Mouse (Mus musculus) MEL (cell line): ENCODE data around the gene Wnk4. TPM values are rescaled to one million over a fixed set of nuclear protein-coding genes. Genes with fewer than 3 reads are reported as not detected.

ENCODE experiments used
- DNase-seq: peaks from one replicate; pipeline ENCODE4 v3.0.0; 2011; ENCODE audit warnings: low read depth, low spot score
- H3K27ac ChIP-seq: 2 replicates; pipeline ENCODE4 v1.5.1; 2012; ENCODE audit warnings: low read depth, mild to moderate bottlenecking, control low read depth, low read length, moderate library complexity; ENCODE audit not compliant: control insufficient read depth
- H3K27me3 ChIP-seq, 2 experiments: fragments of 150-350 bp in 1 of 2; sonication (generic) in 1 of 2; 2 replicates each; pipeline ENCODE4 v1.6.1; 2012; ENCODE audit warnings: low read length in 2 of 2, mild to moderate bottlenecking in 2 of 2, improper control_type of control experiment in 1 of 2, moderate library complexity in 1 of 2; ENCODE audit not compliant: insufficient read depth in 2 of 2, control insufficient read depth in 1 of 2
- H3K36me3 ChIP-seq, 2 experiments: 2 replicates each; pipeline ENCODE4 v1.6.1; 2012 to 2014; ENCODE audit warnings: low read length in 2 of 2, improper control_type of control experiment in 1 of 2, inconsistent platforms in 1 of 2, mild to moderate bottlenecking in 1 of 2; ENCODE audit not compliant: insufficient read depth in 2 of 2, control insufficient read depth in 1 of 2
- H3K4me1 ChIP-seq, 2 experiments: fragments of 150-350 bp in 1 of 2; sonication (generic) in 1 of 2; 2 replicates each; pipeline ENCODE4 v1.6.1; 2012; ENCODE audit warnings: low read length in 2 of 2, improper control_type of control experiment in 1 of 2, mild to moderate bottlenecking in 1 of 2; ENCODE audit not compliant: insufficient read depth in 2 of 2, control insufficient read depth in 1 of 2
- H3K4me3 ChIP-seq, 2 experiments: fragments of 150-350 bp in 1 of 2; sonication (generic) in 1 of 2; 2 replicates each; pipeline ENCODE4 v1.5.1; 2012; ENCODE audit warnings: low read depth in 2 of 2, low read length in 2 of 2, mild to moderate bottlenecking in 2 of 2, moderate library complexity in 2 of 2, control low read depth in 1 of 2, improper control_type of control experiment in 1 of 2; ENCODE audit not compliant: control insufficient read depth in 1 of 2, insufficient read depth in 1 of 2
- H3K79me2 ChIP-seq: 2 replicates; pipeline ENCODE4 v1.6.1; 2012; ENCODE audit warnings: mild to moderate bottlenecking, low read length, moderate library complexity; ENCODE audit not compliant: control insufficient read depth, poor library complexity, insufficient read depth
- H3K9ac ChIP-seq: 2 replicates; pipeline ENCODE4 v1.6.1; 2012; ENCODE audit warnings: low read depth, mild to moderate bottlenecking, control low read depth, low read length, moderate library complexity; ENCODE audit not compliant: control insufficient read depth, poor library complexity, severe bottlenecking
- H3K9me3 ChIP-seq: fragments of 150-350 bp; sonication (generic); replicated peaks from 2 replicates; pipeline ENCODE4 v1.6.1; 2012; ENCODE audit warnings: mild to moderate bottlenecking, low read length, improper control_type of control experiment, moderate library complexity; ENCODE audit not compliant: insufficient read depth
- POLR2A ChIP-seq, 2 experiments: IDR thresholded peaks; 2 replicates each; pipeline ENCODE4 v1.6.1; 2011 to 2012; ENCODE audit warnings: low read length in 2 of 2, mild to moderate bottlenecking in 2 of 2, control low read depth in 1 of 2, improper control_type of control experiment in 1 of 2, low read depth in 1 of 2, moderate library complexity in 1 of 2; ENCODE audit not compliant: control insufficient read depth in 1 of 2, insufficient read depth in 1 of 2, poor library complexity in 1 of 2
- POLR2AphosphoS2 ChIP-seq: IDR thresholded peaks from 2 replicates; pipeline ENCODE4 v1.6.1; 2011; ENCODE audit warnings: low read length, improper control_type of control experiment
- POLR2AphosphoS5 ChIP-seq: IDR thresholded peaks from 2 replicates; pipeline ENCODE4 v1.6.1; 2012; ENCODE audit warnings: low read depth, borderline replicate concordance, mild to moderate bottlenecking, inconsistent platforms, low read length, moderate library complexity, mixed read lengths
- USF1 ChIP-seq: IDR thresholded peaks from 2 replicates; pipeline ENCODE4 v1.6.1; 2014; ENCODE audit warnings: low read depth, mild to moderate bottlenecking, inconsistent platforms, low read length, improper control_type of control experiment, moderate library complexity
- polyA plus RNA-seq, 2 experiments: library from polyadenylated mRNA; stranded (reverse) in 1 of 2; unstranded in 1 of 2; fragments of >175 nt in 1 of 2; fragments of >200 nt in 1 of 2; gene quantifications; 2 replicates each; pipeline versions ENCODE4 v1.2.1 to v1.2.4; 2012; ENCODE audit warnings: low replicate concordance in 2 of 2, low read depth in 1 of 2; ENCODE audit not compliant: insufficient read length in 2 of 2, insufficient read depth in 1 of 2, missing spikeins in 1 of 2
- total RNA-seq: library from RNA; depleted of rRNA; stranded (reverse); fragments of 300-350 nt; gene quantifications from 2 replicates; pipeline ENCODE4 v1.2.3, GENCODE M21; 2012; rRNA removed

Gene Wnk4
- total and polyA plus RNA-seq, 3 experiments = 0.92 to 3.4 TPM; not detected in 1

- Histone ChIP-seq H3K36me3 (peaks cover 0 to 12% of the 10 kb centered on the region in 2 experiments; a peak in 2 of 4 replicates), H3K27me3 (no peaks in the 10 kb centered on the region), H3K9me3 (no peaks in the 10 kb centered on the region), H3K4me3 (no peak overlapping the region), H3K27ac (no peak overlapping the region), H3K9ac (no peak overlapping the region), H3K79me2 (no peaks in the 10 kb centered on the region)
- no peak for DNase-seq
- TF ChIP-seq POLR2A (IDR thresholded peaks at IDR 0.05; ENCODE audit: control insufficient read depth in 1 of 2, insufficient read depth in 1 of 2, low read depth in 1 of 2, low read length in 2 of 2, poor library complexity in 1 of 2) = peak in 1 of 2 experiments; percentile 28; a peak in 1 of 4 replicates
- 0 out of 2 replicates have a peak, but pooled peaks have one; percentile 35 for TF ChIP-seq POLR2AphosphoS5
- TF ChIP-seq USF1 = no peak
- TF ChIP-seq POLR2AphosphoS2 = peak; percentile 52; the same call in 1 of the 2 replicates
- TF ChIP-seq, all 39 proteins: peak for 3
- H3K4me1 ChIP-seq = no peaks in the 10 kb centered on the region
These were observed 65.8 kb downstream of the Wnk4 start for GRCm38 (mm10) chr11:101326147-101326546.

Other genes with a start within 250 kb of the Wnk4 start
- 1.1 and 1.5 TPM in 2 replicates for gene Naglu, start 190.6 kb upstream of the Wnk4 start, total RNA-seq
- gene Naglu, start 190.6 kb upstream of the Wnk4 start, polyA plus RNA-seq = 1 to 10 TPM in 1 of 2 experiments, not detected in 1; 3.1 TPM
- gene Hsd17b1, start 182.2 kb upstream of the Wnk4 start, total RNA-seq = not detected in 2 replicates
- gene Hsd17b1, start 182.2 kb upstream of the Wnk4 start, polyA plus RNA-seq = not detected
- gene Coasy, start 178.0 kb upstream of the Wnk4 start, total RNA-seq = 34.8 and 42.9 TPM in 2 replicates
- gene Coasy, start 178.0 kb upstream of the Wnk4 start, polyA plus RNA-seq = 10 to 100 TPM in 1 of 2 experiments, not detected in 1; 44.2 TPM
- gene Mlx, start 173.3 kb upstream of the Wnk4 start, total RNA-seq = 70.8 and 75.9 TPM in 2 replicates
- 10 to 100 TPM in 1 of 2 experiments, not detected in 1; 57.5 TPM for gene Mlx, start 173.3 kb upstream of the Wnk4 start, polyA plus RNA-seq
- gene Psmc3ip, start 165.1 kb upstream of the Wnk4 start, total RNA-seq = 9.1 and 14.5 TPM in 2 replicates
- 1 to 10 TPM in 1 of 2 experiments, not detected in 1; 8.2 TPM for gene Psmc3ip, start 165.1 kb upstream of the Wnk4 start, polyA plus RNA-seq
- 17.0 and 24.6 TPM in 2 replicates for gene Retreg3, start 140.7 kb upstream of the Wnk4 start, total RNA-seq
- 10 to 100 TPM in 1 of 2 experiments, not detected in 1; 23.4 TPM for gene Retreg3, start 140.7 kb upstream of the Wnk4 start, polyA plus RNA-seq
- 60.0 and 68.1 TPM in 2 replicates for gene Tubg1, start 140.6 kb upstream of the Wnk4 start, total RNA-seq
- gene Tubg1, start 140.6 kb upstream of the Wnk4 start, polyA plus RNA-seq = 100 to 1,000 TPM; 125 to 183 TPM
- gene Tubg2, start 104.7 kb upstream of the Wnk4 start, total RNA-seq = not detected in 2 replicates
- gene Tubg2, start 104.7 kb upstream of the Wnk4 start, polyA plus RNA-seq = not detected
- gene Cntnap1, start 90.0 kb upstream of the Wnk4 start, total RNA-seq = not detected in 2 replicates
- under 1 TPM in 1 of 2 experiments, not detected in 1; 0.01 TPM for gene Cntnap1, start 90.0 kb upstream of the Wnk4 start, polyA plus RNA-seq
- gene Plekhh3, start 89.2 kb upstream of the Wnk4 start, total RNA-seq = 0.81 and 1.4 TPM in 2 replicates
- 1 to 10 TPM in 1 of 2 experiments, not detected in 1; 1.5 TPM for gene Plekhh3, start 89.2 kb upstream of the Wnk4 start, polyA plus RNA-seq
- gene Ccr10, start 85.1 kb upstream of the Wnk4 start, total RNA-seq = not detected in 2 replicates
- gene Ccr10, start 85.1 kb upstream of the Wnk4 start, polyA plus RNA-seq = not detected
- gene Ezh1, start 34.1 kb upstream of the Wnk4 start, total RNA-seq = 5.0 and 6.3 TPM in 2 replicates
- 1 to 10 TPM in 1 of 2 experiments, not detected in 1; 8.4 TPM for gene Ezh1, start 34.1 kb upstream of the Wnk4 start, polyA plus RNA-seq
- 0.12 TPM in 1 of 2 replicates, not detected in the other for gene Ramp2, start 14.5 kb upstream of the Wnk4 start, total RNA-seq
- gene Ramp2, start 14.5 kb upstream of the Wnk4 start, polyA plus RNA-seq = not detected
- gene Vps25, start 6.9 kb upstream of the Wnk4 start, total RNA-seq = 68.4 and 75.5 TPM in 2 replicates
- 100 to 1,000 TPM in 1 of 2 experiments, not detected in 1; 107 TPM for gene Vps25, start 6.9 kb upstream of the Wnk4 start, polyA plus RNA-seq
- 2.4 TPM in 2 replicates for gene Cntd1, start 18.4 kb downstream of the Wnk4 start, total RNA-seq
- gene Cntd1, start 18.4 kb downstream of the Wnk4 start, polyA plus RNA-seq = under 1 TPM in 1 of 2 experiments, not detected in 1; 0.84 TPM
- 294 and 325 TPM in 2 replicates for gene Coa3, start 18.5 kb downstream of the Wnk4 start, total RNA-seq
- 100 to 1,000 TPM in 1 of 2 experiments, not detected in 1; 120 TPM for gene Coa3, start 18.5 kb downstream of the Wnk4 start, polyA plus RNA-seq
- gene Becn1, start 41.7 kb downstream of the Wnk4 start, total RNA-seq = 167 and 181 TPM in 2 replicates
- gene Becn1, start 41.7 kb downstream of the Wnk4 start, polyA plus RNA-seq = 100 to 1,000 TPM in 1 of 2 experiments, not detected in 1; 122 TPM
- gene Psme3, start 55.6 kb downstream of the Wnk4 start, total RNA-seq = 129 and 139 TPM in 2 replicates
- 100 to 1,000 TPM; 369 to 446 TPM for gene Psme3, start 55.6 kb downstream of the Wnk4 start, polyA plus RNA-seq
- 9.1 and 12.1 TPM in 2 replicates for gene Aoc2, start 64.5 kb downstream of the Wnk4 start, total RNA-seq
- 10 to 100 TPM in 1 of 2 experiments, not detected in 1; 21.1 TPM for gene Aoc2, start 64.5 kb downstream of the Wnk4 start, polyA plus RNA-seq
- gene Aoc3, start 70.0 kb downstream of the Wnk4 start, total RNA-seq = 0.62 and 0.69 TPM in 2 replicates
- gene Aoc3, start 70.0 kb downstream of the Wnk4 start, polyA plus RNA-seq = 1 to 10 TPM in 1 of 2 experiments, not detected in 1; 2.2 TPM
- not detected in 2 replicates for gene G6pc, start 107.0 kb downstream of the Wnk4 start, total RNA-seq
- not detected for gene G6pc, start 107.0 kb downstream of the Wnk4 start, polyA plus RNA-seq
- gene Aarsd1, start 157.0 kb downstream of the Wnk4 start, total RNA-seq = 133 TPM in 2 replicates
- gene Aarsd1, start 157.0 kb downstream of the Wnk4 start, polyA plus RNA-seq = 100 to 1,000 TPM in 1 of 2 experiments, 10 to 100 TPM in 1; 80.5 to 371 TPM
- 6.8 and 7.4 TPM in 2 replicates for gene Gm27029, start 164.2 kb downstream of the Wnk4 start, total RNA-seq
- gene Gm27029, start 164.2 kb downstream of the Wnk4 start, polyA plus RNA-seq = 1 to 10 TPM in 1 of 2 experiments, not detected in 1; 4.2 TPM
- gene Rundc1, start 164.5 kb downstream of the Wnk4 start, total RNA-seq = 8.5 and 9.2 TPM in 2 replicates
- gene Rundc1, start 164.5 kb downstream of the Wnk4 start, polyA plus RNA-seq = 10 to 100 TPM in 1 of 2 experiments, not detected in 1; 13.1 TPM
- gene Ptges3l, start 164.8 kb downstream of the Wnk4 start, total RNA-seq = 1.4 and 1.6 TPM in 2 replicates
- 1 to 10 TPM in 1 of 2 experiments, not detected in 1; 2.3 TPM for gene Ptges3l, start 164.8 kb downstream of the Wnk4 start, polyA plus RNA-seq
- gene Rpl27, start 181.7 kb downstream of the Wnk4 start, total RNA-seq = 2,405 and 2,621 TPM in 2 replicates
- 100 to 1,000 TPM in 1 of 2 experiments, not detected in 1; 595 TPM for gene Rpl27, start 181.7 kb downstream of the Wnk4 start, polyA plus RNA-seq
- 37.5 and 64.4 TPM in 2 replicates for gene Ifi35, start 187.8 kb downstream of the Wnk4 start, total RNA-seq
- 100 to 1,000 TPM in 1 of 2 experiments, 10 to 100 TPM in 1; 35.5 to 146 TPM for gene Ifi35, start 187.8 kb downstream of the Wnk4 start, polyA plus RNA-seq
- 4.2 and 6.4 TPM in 2 replicates for gene Rnd2, start 204.4 kb downstream of the Wnk4 start, total RNA-seq
- 10 to 100 TPM in 1 of 2 experiments, not detected in 1; 18.6 TPM for gene Rnd2, start 204.4 kb downstream of the Wnk4 start, polyA plus RNA-seq
- 43.9 and 49.5 TPM in 2 replicates for gene Vat1, start 205.7 kb downstream of the Wnk4 start, total RNA-seq
- 100 to 1,000 TPM in 1 of 2 experiments, not detected in 1; 125 TPM for gene Vat1, start 205.7 kb downstream of the Wnk4 start, polyA plus RNA-seq